Mouse (Mus musculus) neural tube, embryonic 10.5 days (tissue): ENCODE data around the gene Nlgn3.
"Not testable (repeated sequence)": the region's sequence is repeated elsewhere in the genome, so short reads cannot be mapped to it uniquely, and the experiment has no call there.

ENCODE experiments used
- DNase-seq: peaks from one replicate; pipeline ENCODE4 v3.0.0-alpha.2; 2017; ENCODE audit warnings: low spot score; ENCODE audit errors: extremely low spot score

Nlgn3 gene

DNA sequence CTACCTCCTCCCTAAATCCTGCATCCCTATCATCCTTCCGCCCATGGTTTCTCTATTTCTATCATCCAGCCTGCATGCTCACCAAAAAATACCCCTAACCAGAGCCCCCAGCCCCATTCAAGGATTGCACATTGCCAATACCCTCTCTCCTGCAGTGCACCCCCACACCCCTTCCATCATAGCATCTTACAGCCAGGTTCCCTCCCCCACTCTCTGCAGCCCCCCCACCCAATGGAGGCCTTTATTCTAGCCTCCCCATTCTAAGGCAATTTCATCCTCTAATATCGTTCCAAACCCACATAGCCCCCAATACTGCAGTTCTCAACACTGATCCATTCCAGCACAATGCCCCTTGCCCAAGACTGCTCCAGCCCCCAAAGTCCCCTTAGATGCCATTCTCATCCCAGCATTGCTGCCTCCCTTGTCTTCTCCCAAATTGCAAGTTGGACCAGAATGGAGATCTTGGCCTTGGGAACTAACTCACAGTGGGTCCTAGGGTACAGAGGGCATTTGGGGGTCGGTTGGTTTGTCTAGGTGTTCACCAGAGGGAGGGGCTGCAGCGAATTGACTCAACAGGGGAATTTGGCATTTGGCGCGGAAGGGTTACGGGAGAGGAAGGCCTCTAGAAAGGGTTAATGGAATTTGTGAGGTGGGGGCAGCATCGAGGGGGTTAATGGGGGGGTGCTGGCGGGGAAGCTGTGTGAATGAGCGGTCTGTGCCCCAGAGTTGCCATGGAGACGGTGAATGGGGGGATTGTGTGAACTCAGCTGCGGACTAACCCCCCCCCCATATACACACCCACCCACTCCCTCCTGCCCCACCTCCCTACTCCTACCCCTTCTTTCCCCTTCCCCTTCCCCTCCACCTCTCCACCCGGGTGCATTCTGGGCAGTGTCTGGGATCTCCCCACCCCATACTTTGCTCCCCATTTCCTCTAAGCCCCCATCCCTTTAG lies 782 bp downstream of the Nlgn3 start:
- DNase-seq = peak; percentile 27

GRCm38 (mm10) chrX:101300427-101301030 lies 1.6 kb downstream of the Nlgn3 start:
- peak; percentile 24 for DNase-seq

- DNase-seq = no peak
These were observed 2.7 kb downstream of the Nlgn3 start for GRCm38 (mm10) chrX:101301654-101302053.

- DNase-seq = no peak
These were observed 5.7 kb downstream of the Nlgn3 start for GRCm38 (mm10) chrX:101304646-101305045.

- no peak for DNase-seq
These were observed 10.3 kb downstream of the Nlgn3 start for GRCm38 (mm10) chrX:101309299-101309698.

GRCm38 (mm10) chrX:101313625-101314359 lies 14.8 kb downstream of the Nlgn3 start:
- DNase-seq = no peak

- DNase-seq = no peak
These were observed 20.8 kb downstream of the Nlgn3 start for GRCm38 (mm10) chrX:101319775-101320174.

DNA sequence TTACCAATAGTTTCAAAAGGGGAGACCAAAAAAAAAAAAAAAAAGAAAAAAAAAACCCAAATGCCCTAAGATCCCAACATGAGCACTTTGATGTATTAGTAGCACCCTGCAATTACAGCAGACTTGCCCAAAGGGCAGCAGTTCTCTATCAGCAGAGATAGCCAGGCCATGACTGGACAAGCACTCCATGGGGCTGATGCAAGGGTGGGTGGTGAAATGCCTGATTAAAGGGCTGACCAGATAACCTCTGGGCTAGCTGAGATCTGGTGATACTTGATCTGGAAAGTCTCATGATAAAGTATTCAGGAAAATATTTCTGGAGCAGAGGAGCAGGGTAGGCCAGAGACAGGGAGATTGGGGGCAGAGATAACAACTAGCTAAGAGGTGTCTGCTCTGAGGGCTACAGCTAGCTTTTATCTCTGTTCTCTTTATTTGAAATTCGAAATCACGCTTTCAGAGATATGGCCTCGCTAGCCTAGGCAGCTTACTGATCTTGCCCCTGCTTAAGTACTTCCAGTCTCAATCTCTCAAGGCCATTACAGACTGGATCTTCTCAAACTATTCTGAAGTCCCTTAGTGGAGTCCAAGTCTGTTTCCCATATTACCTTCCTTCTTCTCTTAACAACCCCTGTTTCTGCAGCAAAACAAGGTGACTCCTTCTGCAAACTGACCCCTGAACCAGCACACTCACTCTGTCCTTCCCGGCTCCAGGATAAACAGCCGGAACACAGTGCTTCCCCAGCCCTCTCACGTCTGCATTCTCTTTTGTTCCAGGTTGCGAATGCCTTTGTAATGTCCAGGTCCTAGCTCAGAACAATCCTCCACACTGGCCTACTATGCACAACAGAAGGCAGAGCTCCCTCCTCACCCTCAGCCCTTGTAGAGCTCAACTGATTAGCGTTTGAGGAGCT lies 27.3 kb downstream of the Nlgn3 start:
- no peak for DNase-seq

DNA sequence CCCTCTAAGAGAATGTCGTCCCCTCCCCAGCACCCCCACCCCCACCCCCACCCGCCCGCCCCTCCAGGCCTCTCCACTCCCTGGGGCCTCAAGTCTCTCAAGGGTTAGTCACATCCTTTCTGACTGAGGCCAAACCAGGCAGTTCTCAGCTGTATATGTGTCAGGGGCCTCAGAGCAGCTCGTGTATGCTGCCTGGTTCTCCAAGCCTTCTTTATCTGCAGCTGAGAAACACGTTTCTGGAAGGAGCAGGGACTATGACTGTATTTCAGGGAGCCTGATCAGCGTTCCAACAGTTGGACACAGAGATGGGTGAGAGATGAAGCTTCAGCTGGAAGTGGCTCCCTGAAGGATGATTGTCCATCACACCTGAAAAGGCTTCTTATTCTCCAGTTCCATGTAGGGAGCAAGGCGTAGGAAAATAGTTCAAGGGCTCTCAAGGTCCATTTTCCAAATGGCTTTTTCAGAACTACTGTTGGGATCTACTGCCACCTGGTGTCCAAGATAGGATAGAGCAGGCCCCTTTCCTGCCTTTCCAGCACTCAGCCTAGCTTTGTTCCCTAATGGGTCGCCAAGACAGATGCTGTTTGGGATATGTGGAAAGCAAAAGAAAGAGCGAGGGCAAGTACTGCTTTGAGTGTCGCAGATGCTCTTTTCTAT lies 30.5 kb downstream of the Nlgn3 start:
- peak; percentile 58 for DNase-seq

DNA sequence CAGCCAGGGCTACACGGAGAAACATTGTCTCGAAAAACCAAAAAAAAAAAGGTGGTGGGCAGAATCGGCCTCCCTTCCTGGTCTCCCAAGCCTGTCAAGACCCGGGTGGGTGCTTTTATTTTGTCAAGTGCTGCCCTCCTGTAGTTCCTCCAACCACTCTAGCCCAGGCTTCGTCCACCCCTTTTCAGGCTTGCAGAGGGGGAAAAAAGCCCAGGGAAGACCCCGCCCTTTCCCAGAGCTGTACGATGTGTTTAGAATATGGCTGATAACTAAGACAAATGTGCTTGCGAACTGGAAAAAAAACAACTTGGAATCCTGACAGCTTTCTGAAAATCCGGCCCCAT lies 33.0 kb downstream of the Nlgn3 start:
- no peak for DNase-seq

GRCm38 (mm10) chrX:101332375-101333211 lies 33.6 kb downstream of the Nlgn3 start:
- peak; percentile 77 for DNase-seq

- peak; percentile 27 for DNase-seq
These were observed 35.6 kb downstream of the Nlgn3 start for GRCm38 (mm10) chrX:101334606-101335005.

DNA sequence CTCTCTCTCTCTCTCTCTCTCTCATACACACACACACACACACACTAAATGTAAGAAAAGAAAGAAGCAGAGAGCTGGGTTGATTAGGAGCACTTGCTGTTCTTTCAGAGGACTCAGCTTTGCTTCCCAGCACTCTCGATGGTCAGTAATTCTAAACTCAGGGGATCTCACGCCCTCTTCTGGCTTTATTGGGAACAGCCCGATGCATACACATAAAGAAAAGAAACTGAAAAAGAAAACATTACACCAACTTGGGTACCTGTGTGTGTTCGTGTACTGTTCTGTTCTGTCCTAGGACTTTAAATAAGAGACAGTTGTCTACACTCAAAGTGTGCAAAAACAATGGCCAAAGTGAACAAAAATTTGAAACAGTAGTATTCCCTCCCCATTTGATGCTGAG lies 39.7 kb downstream of the Nlgn3 start:
- DNase-seq = no peak

- DNase-seq = not testable (repeated sequence)
These were observed 43.9 kb downstream of the Nlgn3 start for GRCm38 (mm10) chrX:101342837-101343236.

- DNase-seq = no peak
These were observed 46.5 kb downstream of the Nlgn3 start for GRCm38 (mm10) chrX:101345456-101345855.

DNA sequence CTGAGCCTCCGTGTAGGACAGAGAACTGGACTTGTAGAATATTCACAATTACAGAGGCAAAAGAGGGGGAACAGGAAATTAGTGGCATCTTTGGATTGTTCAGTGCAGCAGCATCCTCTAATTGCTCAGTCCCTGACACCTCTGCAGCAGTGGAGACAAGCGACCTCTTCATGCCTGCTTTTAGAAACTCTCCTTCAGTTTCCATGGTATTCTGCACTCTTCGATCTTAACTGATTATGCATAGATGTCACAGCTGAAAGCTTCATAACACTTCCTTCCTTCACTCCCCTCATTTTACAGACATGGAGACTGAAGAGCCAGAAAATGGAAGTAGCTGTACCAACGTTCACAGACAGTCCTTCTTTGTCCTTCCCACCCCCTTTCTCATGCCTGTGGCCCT lies 47.5 kb downstream of the Nlgn3 start:
- DNase-seq = no peak

DNA sequence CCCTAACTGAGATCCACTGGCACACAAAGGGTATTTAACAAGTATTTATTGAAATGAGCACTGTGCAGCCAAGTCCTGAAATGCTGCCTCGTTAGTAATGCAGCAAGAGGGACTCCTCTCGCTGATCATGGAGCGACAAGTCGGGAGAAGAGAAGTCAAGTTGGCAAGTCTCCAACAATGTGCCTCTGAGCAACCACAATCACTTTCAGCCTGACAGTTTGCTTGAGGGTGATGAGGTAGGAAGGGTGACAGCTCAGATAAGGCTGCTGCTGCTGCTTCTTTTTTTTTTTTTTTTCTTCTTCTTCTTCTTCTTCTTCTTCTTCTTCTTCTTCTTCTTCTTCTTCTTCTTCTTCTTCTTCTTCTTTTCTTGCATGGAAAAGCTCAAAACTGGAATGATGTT lies 52.2 kb downstream of the Nlgn3 start:
- no peak for DNase-seq

DNA sequence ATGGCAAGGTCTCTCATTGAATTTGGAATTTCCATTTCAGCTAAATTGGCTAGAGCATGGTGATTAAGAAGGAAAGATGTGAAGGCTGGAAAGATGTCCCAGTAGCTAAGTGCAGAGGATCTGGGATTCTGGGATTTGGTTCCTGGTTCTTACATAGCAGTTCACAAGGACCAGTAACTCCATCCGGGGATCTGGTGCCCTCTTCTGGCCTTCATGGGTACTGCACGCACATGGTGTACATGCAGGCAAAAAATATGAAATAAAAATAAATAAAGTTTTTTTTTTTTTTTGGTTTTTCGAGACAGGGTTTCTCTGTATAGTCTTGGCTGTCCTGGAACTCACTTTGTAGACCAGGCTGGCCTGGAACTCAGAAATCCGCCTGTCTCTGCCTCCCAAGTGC lies 59.9 kb downstream of the Nlgn3 start:
- DNase-seq = not testable (repeated sequence)

- DNase-seq = no peak
These were observed 70.0 kb downstream of the Nlgn3 start for GRCm38 (mm10) chrX:101369001-101369400.

- no peak for DNase-seq
These were observed 71.6 kb downstream of the Nlgn3 start for GRCm38 (mm10) chrX:101370573-101370972.
